Mouse (Mus musculus): ENCODE results near the gene Pah. TPM values are rescaled to one million over a fixed set of nuclear protein-coding genes. Genes with fewer than 3 reads are reported as not detected.

The Pah gene
- not detected for total RNA-seq (2023)

DNA sequence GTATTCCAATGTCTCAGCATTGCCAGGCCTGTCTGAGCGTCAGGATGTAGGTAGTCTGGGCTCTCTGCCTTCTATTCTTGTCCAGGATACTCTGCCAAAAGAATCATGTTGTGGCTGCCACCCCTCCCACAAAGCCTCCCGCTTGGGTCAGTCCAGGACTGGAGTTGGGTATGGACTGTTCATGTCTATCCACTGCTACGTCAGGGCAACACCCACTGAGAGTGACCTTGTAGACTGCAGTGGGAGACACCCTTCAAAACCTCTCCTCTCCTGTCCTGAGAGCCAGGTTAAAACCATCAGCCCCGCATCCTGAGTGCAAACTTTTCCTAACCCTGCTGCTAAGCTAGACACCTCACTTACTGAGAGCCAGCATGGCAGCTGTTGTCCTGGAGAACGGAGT lies at the start of gene Pah:
Gene Pah (plus strand): TSS at position 150 of the 400 bp plus-strand sequence.

DNA sequence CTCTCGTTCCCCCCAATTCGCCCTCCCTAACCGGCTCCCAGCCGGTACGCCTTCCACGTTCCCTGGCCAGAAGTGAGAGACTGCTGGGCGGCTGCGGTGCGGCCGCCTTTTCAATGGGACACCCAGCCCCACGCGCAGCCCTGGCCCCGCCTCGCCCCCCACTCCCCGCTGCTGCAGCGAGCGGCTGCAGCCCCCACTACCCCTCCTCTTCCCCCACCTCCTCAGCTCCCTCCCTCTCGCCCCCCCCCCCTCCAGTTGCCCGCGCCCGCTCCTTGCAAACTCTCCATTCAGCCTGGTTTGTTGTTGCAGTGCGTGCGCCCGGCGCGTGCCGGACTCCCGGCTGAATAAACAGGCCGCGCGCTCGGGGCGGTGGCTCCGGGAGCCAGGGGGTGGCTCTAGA lies 28.0 kb upstream of the Pah start, which contains the start of gene Ascl1:
Gene Ascl1 (minus strand): TSS at position 85 of the 400 bp plus-strand sequence.

Other genes with a start within 250 kb of the Pah start
- gene Ascl1, start 28.1 kb upstream of the Pah start, total RNA-seq (2023): not detected